Mouse (Mus musculus): ENCODE measurements around the gene Mgat5. TPM values are rescaled to one million over a fixed set of nuclear protein-coding genes. Genes with fewer than 3 reads are reported as not detected.
A peak's percentile ranks its signal among the peaks of the same experiment; 100 is the strongest.

Mgat5 gene
- polyA plus RNA-seq (2012; fragmentation: generic; extraction: Trizol) = 2.2 TPM

DNA sequence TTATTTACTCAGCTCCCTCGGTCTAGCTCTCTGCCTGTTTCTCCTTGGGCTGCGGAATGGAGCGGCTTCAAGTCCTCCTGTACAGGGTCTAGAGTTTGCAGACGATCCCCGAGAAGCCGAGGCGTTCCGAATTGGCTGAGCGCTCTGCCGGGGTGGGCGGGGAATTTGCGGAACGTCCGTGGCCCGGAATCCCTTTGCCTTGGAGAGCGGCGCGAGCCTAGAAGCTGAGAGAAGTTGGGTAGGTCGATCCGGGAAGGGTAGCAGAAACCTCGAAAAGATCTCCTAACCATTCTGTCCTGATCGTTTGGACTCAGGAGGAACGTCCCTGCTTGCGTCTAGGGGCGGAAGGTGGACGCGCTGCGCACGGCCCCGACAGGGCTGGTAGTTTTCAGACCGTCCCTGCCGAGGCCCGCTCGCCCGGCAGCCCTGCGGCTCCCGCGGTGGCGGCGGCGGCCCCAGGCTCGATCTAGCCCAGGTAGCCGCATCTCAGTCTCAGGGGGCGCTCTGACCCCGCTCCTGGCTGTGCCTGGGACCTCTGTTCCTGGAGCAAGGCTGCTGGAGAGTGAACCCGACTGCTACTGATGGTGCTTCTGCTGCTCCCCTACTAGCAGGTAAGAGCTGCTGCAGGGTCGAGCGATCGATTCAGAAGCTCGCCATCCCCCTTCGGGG lies at the start of gene Mgat5:
TSS of gene Mgat5 (plus strand) at position 199 of the 669 bp plus-strand sequence.
- Histone ChIP-seq H3K79me2 (ENCODE audit: control insufficient read depth, insufficient read depth) (no peaks in the 10 kb centered on the region), H3K27me3 (ENCODE audit: control insufficient read depth, insufficient read depth, insufficient read length) (no peaks in the 10 kb centered on the region), H3K4me2 (ENCODE audit: low read depth) (peak within 1 kb of the TSS; percentile 97), H3ac (ENCODE audit: control insufficient read depth, insufficient read length) (peak within 1 kb of the TSS; percentile 41), H3K36me3 (ENCODE audit: control insufficient read depth, insufficient read depth) (no peaks in the 10 kb centered on the region), H3K4me3 (peak within 1 kb of the TSS; percentile 75)
- TF ChIP-seq E2F4 (IDR thresholded peaks at IDR 0.05; ENCODE audit: insufficient read depth) = peak; percentile 2
- no peak for TF ChIP-seq USF1 (IDR thresholded peaks at IDR 0.05; ENCODE audit: low read depth)

- Histone ChIP-seq H3K36me3 (ENCODE audit: control insufficient read depth, insufficient read depth) (no peaks in the 10 kb centered on the region), H3K4me3 (no peak overlapping the region), H3K79me2 (ENCODE audit: control insufficient read depth, insufficient read depth) (no peaks in the 10 kb centered on the region), H3ac (ENCODE audit: control insufficient read depth, insufficient read length) (no peak overlapping the region), H3K27me3 (ENCODE audit: control insufficient read depth, insufficient read depth, insufficient read length) (no peaks in the 10 kb centered on the region), H3K4me2 (ENCODE audit: low read depth) (no peak overlapping the region)
- no peak for TF ChIP-seq CEBPB (IDR thresholded peaks at IDR 0.05; ENCODE audit: insufficient read depth, poor library complexity, severe bottlenecking)
- TF ChIP-seq MYOD1 (IDR thresholded peaks at IDR 0.05; ENCODE audit: control insufficient read depth in 1 of 3, insufficient read length in 2 of 3, low read depth in 2 of 3) = no peak
- TF ChIP-seq POLR2A (IDR thresholded peaks at IDR 0.05; ENCODE audit: insufficient read length, low read depth) = no peak
- no peak for TF ChIP-seq E2F4 (IDR thresholded peaks at IDR 0.05; ENCODE audit: insufficient read depth)
- no peak for TF ChIP-seq TCF3 (IDR thresholded peaks at IDR 0.05; ENCODE audit: insufficient read length, low read depth)
- no peak for TF ChIP-seq MAX (IDR thresholded peaks at IDR 0.05; ENCODE audit: low read depth)
- TF ChIP-seq USF1 (IDR thresholded peaks at IDR 0.05; ENCODE audit: low read depth) = no peak
- TF ChIP-seq SRF (IDR thresholded peaks at IDR 0.05; ENCODE audit: control insufficient read depth, insufficient read length, low read depth) = no peak
- no peak for TF ChIP-seq POLR2AphosphoS2 (IDR thresholded peaks at IDR 0.05; ENCODE audit: insufficient read length, low read depth)
- no peak for TF ChIP-seq TCF12 (IDR thresholded peaks at IDR 0.05; ENCODE audit: insufficient read depth, poor library complexity, severe bottlenecking)
- TF ChIP-seq MYOG (IDR thresholded peaks at IDR 0.05; ENCODE audit: control insufficient read depth in 1 of 3, insufficient read depth in 1 of 3, insufficient read length in 2 of 3, low read depth in 2 of 3) = no peak
- TF ChIP-seq REST (IDR thresholded peaks at IDR 0.05; ENCODE audit: insufficient read depth, insufficient read length) = no peak
Observed at GRCm38 (mm10) chr1:127160118-127160760, 44.6 kb upstream of the Mgat5 start.

GRCm38 (mm10) chr1:127164589-127165160 lies 40.1 kb upstream of the Mgat5 start:
- H3ac ChIP-seq (ENCODE audit: control insufficient read depth, insufficient read length) = no peak overlapping the region
- no peaks in the 10 kb centered on the region for H3K36me3 ChIP-seq (ENCODE audit: control insufficient read depth, insufficient read depth)
- no peaks in the 10 kb centered on the region for H3K79me2 ChIP-seq (ENCODE audit: control insufficient read depth, insufficient read depth)
- H3K4me3 ChIP-seq = no peak overlapping the region
- H3K4me2 ChIP-seq (ENCODE audit: low read depth) = no peak overlapping the region
- TF ChIP-seq USF1 (IDR thresholded peaks at IDR 0.05; ENCODE audit: low read depth) (no peak), TCF3 (IDR thresholded peaks at IDR 0.05; ENCODE audit: insufficient read length, low read depth) (no peak), POLR2AphosphoS2 (IDR thresholded peaks at IDR 0.05; ENCODE audit: insufficient read length, low read depth) (no peak), MYOD1 (IDR thresholded peaks at IDR 0.05; ENCODE audit: control insufficient read depth in 1 of 3, insufficient read length in 2 of 3, low read depth in 2 of 3) (no peak), SRF (IDR thresholded peaks at IDR 0.05; ENCODE audit: control insufficient read depth, insufficient read length, low read depth) (no peak), POLR2A (IDR thresholded peaks at IDR 0.05; ENCODE audit: insufficient read length, low read depth) (no peak), MYOG (IDR thresholded peaks at IDR 0.05; ENCODE audit: control insufficient read depth in 1 of 3, insufficient read depth in 1 of 3, insufficient read length in 2 of 3, low read depth in 2 of 3) (no peak), CEBPB (IDR thresholded peaks at IDR 0.05; ENCODE audit: insufficient read depth, poor library complexity, severe bottlenecking) (no peak), TCF12 (IDR thresholded peaks at IDR 0.05; ENCODE audit: insufficient read depth, poor library complexity, severe bottlenecking) (no peak)
- H3K27me3 ChIP-seq (ENCODE audit: control insufficient read depth, insufficient read depth, insufficient read length) = peaks cover 4% of the 10 kb centered on the region

GRCm38 (mm10) chr1:127166521-127166920 lies 38.3 kb upstream of the Mgat5 start:
- H3K4me2 ChIP-seq (ENCODE audit: low read depth) = no peak overlapping the region
- H3K36me3 ChIP-seq (ENCODE audit: control insufficient read depth, insufficient read depth) = no peaks in the 10 kb centered on the region
- H3K27me3 ChIP-seq (ENCODE audit: control insufficient read depth, insufficient read depth, insufficient read length) = peaks cover 6% of the 10 kb centered on the region
- no peak overlapping the region for H3K4me3 ChIP-seq
- H3K79me2 ChIP-seq (ENCODE audit: control insufficient read depth, insufficient read depth) = no peaks in the 10 kb centered on the region
- TF ChIP-seq TCF3 (IDR thresholded peaks at IDR 0.05; ENCODE audit: insufficient read length, low read depth) = no peak
- TF ChIP-seq USF1 (IDR thresholded peaks at IDR 0.05; ENCODE audit: low read depth) = no peak
- TF ChIP-seq TCF12 (IDR thresholded peaks at IDR 0.05; ENCODE audit: insufficient read depth, poor library complexity, severe bottlenecking) = no peak
- no peak for TF ChIP-seq SRF (IDR thresholded peaks at IDR 0.05; ENCODE audit: control insufficient read depth, insufficient read length, low read depth)
- TF ChIP-seq REST (IDR thresholded peaks at IDR 0.05; ENCODE audit: insufficient read depth, insufficient read length) = no peak
- no peak for TF ChIP-seq CEBPB (IDR thresholded peaks at IDR 0.05; ENCODE audit: insufficient read depth, poor library complexity, severe bottlenecking)
- H3ac ChIP-seq (ENCODE audit: control insufficient read depth, insufficient read length) = no peak overlapping the region

GRCm38 (mm10) chr1:127167586-127167985 lies 37.2 kb upstream of the Mgat5 start:
- H3K27me3 ChIP-seq (ENCODE audit: control insufficient read depth, insufficient read depth, insufficient read length) = peaks cover 6% of the 10 kb centered on the region
- H3K79me2 ChIP-seq (ENCODE audit: control insufficient read depth, insufficient read depth) = no peaks in the 10 kb centered on the region

More at GRCm38 (mm10) chr1:127167586-127167985, 37.2 kb upstream of the Mgat5 start:
- H3K36me3 ChIP-seq (ENCODE audit: control insufficient read depth, insufficient read depth) = no peaks in the 10 kb centered on the region
- H3ac ChIP-seq (ENCODE audit: control insufficient read depth, insufficient read length) = no peak overlapping the region
- no peak for TF ChIP-seq REST (IDR thresholded peaks at IDR 0.05; ENCODE audit: insufficient read depth, insufficient read length)
- TF ChIP-seq SRF (IDR thresholded peaks at IDR 0.05; ENCODE audit: control insufficient read depth, insufficient read length, low read depth) = no peak
- no peak for TF ChIP-seq MYOD1 (IDR thresholded peaks at IDR 0.05; ENCODE audit: control insufficient read depth in 1 of 3, insufficient read length in 2 of 3, low read depth in 2 of 3)
- TF ChIP-seq USF1 (IDR thresholded peaks at IDR 0.05; ENCODE audit: low read depth) = no peak
- no peak for TF ChIP-seq CEBPB (IDR thresholded peaks at IDR 0.05; ENCODE audit: insufficient read depth, poor library complexity, severe bottlenecking)
- H3K4me2 ChIP-seq (ENCODE audit: low read depth) = no peak overlapping the region
- H3K4me3 ChIP-seq = no peak overlapping the region
